ENCODE assay signal across 8 mouse cellular contexts in genomic region chr10:118868601-118869590, GRCm38 (mm10). TPM values are rescaled to one million over a fixed set of nuclear protein-coding genes. Genes with fewer than 3 reads are reported as not detected.
DNase-seq lines count a peak whose midpoint lies in the region; ATAC-seq and TF ChIP-seq lines count a peak whose summit lies in the region.

No protein-coding gene starts in this region.

- 2% methylated on average over 43 of the region's 130 CpGs for WGBS in lung, postnatal 0 days

- H3K4me2 ChIP-seq in lung, postnatal 0 days (replicated peaks; ENCODE audit: low read depth, low read length) = peak overlapping the region; percentile 78

- peak overlapping the region; percentile 95 for H3K9ac ChIP-seq in lung, postnatal 0 days (replicated peaks; ENCODE audit: low read depth)

- H3K27ac ChIP-seq in lung, postnatal 0 days (ENCODE audit: low read length) = peak overlapping the region; percentile 97

- peaks cover 24% of the 10 kb centered on the region for H3K27me3 ChIP-seq in G1E (ENCODE audit: insufficient read depth, low read length)
- H3K27me3 ChIP-seq in lung, postnatal 0 days (replicated peaks; ENCODE audit: insufficient read depth, low read length) = no peaks in the 10 kb centered on the region

- peak overlapping the region; percentile 92 for H3K4me3 ChIP-seq in G1E (ENCODE audit: low read depth, low read length)
- H3K4me3 ChIP-seq in lung, postnatal 0 days (ENCODE audit: low read depth, low read length) = peak overlapping the region; percentile 98

- H3K9me3 ChIP-seq in G1E (replicated peaks) = no peaks in the 10 kb centered on the region
- no peaks in the 10 kb centered on the region for H3K9me3 ChIP-seq in lung, postnatal 0 days (ENCODE audit: low read length)

- TF ChIP-seq EP300 in lung, postnatal 0 days (IDR thresholded peaks at IDR 0.05) = no peak

- ATAC-seq in G1E (ENCODE audit: extremely low read depth, insufficient number of reproducible peaks, low FRiP score, poor library complexity, severe bottlenecking) = peak; percentile 50
- peak; percentile 51 to 59 for ATAC-seq in hematopoietic stem cell, adult 5-6 weeks (replicated peaks in 1 of 2; ENCODE audit: insufficient read depth in 1 of 2, low FRiP score in 2 of 2, low TSS enrichment in 1 of 2, low read depth in 1 of 2, poor library complexity in 2 of 2, severe bottlenecking in 2 of 2)
- ATAC-seq in lung, postnatal 0 days = peak; percentile 77

- peaks cover 26% of the 10 kb centered on the region for H3K36me3 ChIP-seq in G1E (replicated peaks)
- H3K36me3 ChIP-seq in lung, postnatal 0 days (ENCODE audit: insufficient read depth, low read length) = no peaks in the 10 kb centered on the region; the same call in 1 of the 2 replicates

- peaks cover 37% of the 10 kb centered on the region for H3K4me1 ChIP-seq in G1E (ENCODE audit: insufficient read depth, low read depth, low read length)
- H3K4me1 ChIP-seq in lung, postnatal 0 days (ENCODE audit: insufficient read depth, low read depth, low read length) = peaks cover 19% of the 10 kb centered on the region; the same call in 1 of the 2 replicates

- DNase-seq in G1E (ENCODE audit: low spot score) = peak; percentile 85
- peak; percentile 64 for DNase-seq in cerebellum, adult 11-12 months
- DNase-seq in forelimb bud, embryonic 11.5 days (ENCODE audit: low read depth, low spot score) = peak; percentile 80
- DNase-seq in layer of hippocampus, postnatal 10 days (ENCODE audit: low spot score in 2 of 2) = peak; percentile 81 to 89
- DNase-seq in lung, postnatal 0 days (ENCODE audit: low spot score) = peak; percentile 85
- peak; percentile 64 for DNase-seq in ovary, postnatal 10 days (ENCODE audit: low spot score)
- peak; percentile 85 for DNase-seq in thymus, postnatal 0 days (ENCODE audit: low spot score)

- no peak for TF ChIP-seq CTCF in G1E (IDR thresholded peaks at IDR 0.05; ENCODE audit: low read depth, low read length)
- TF ChIP-seq CTCF in lung, postnatal 0 days (IDR thresholded peaks at IDR 0.05) = no peak

RNA-seq across cellular contexts. Expression of gene Dyrk2, which starts 1.1 kb away (rescaled TPM):
- total RNA-seq in G1E (2014; fragmentation: Nextera tagmentation) (29.0 and 32.9 TPM in 2 replicates), G1E (2017) (12.5 and 14.7 TPM in 2 replicates)
- polyA plus RNA-seq in G1E (2012) = 9.8 and 10.3 TPM in 2 replicates
- 16.2 and 18.5 TPM in 2 replicates for total RNA-seq in hematopoietic stem cell, adult 5-6 weeks (2017)
- total RNA-seq in layer of hippocampus, postnatal 10 days (2021) = 10 to 100 TPM; 60.4 to 63.3 TPM
- 7.0 and 9.4 TPM in 2 replicates for polyA plus RNA-seq in lung, postnatal 0 days (2015; fragmentation: Nextera tagmentation; extraction: Ambion mirVana)
- polyA plus RNA-seq in thymus, postnatal 0 days (2015; fragmentation: Nextera tagmentation; extraction: Ambion mirVana) = 7.7 and 9.3 TPM in 2 replicates

Comparison
In these comparisons a context has a peak if more than half of its experiments do, and no peak if none do; other contexts are left out.
1. Peak in every context shown above with its lines: DNase-seq, ATAC-seq, H3K4me3 ChIP-seq and H3K27ac ChIP-seq.